ENCODE assay signal across 32 mouse cellular contexts in the genomic region with DNA sequence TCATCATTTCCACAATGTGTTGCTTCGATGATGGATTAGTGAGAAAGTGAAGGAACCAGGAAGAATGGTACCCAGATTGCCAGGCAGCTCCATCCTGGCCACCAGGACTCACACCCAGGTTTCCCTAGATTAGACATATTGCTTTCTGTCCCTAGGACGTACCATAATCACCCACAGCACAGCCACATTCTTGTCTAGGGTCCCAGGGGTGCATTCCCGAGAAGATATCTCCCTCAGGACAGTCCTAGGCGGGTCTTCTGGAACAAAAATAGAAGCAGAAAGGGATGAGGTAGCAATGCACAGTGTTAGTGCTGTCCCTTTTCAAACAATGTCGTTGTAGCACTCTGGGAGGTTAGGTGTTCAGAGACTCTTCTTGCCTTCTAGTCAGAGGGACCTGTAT.
"Had no signal": no experiment of that assay in that cellular context is flagged by ENCODE, and none has a peak within 500 bp of the region (broad histone marks: within the 10 kb centered on the region; RNA-seq: fewer than 3 reads in every experiment).

No protein-coding gene starts in this region.

- H3K27ac ChIP-seq: limb, embryonic 10.5 days; limb, embryonic 12.5 days; limb, embryonic 13.5 days; limb, embryonic 15.5 days; liver, embryonic 12.5 days; liver, embryonic 13.5 days; liver, embryonic 14.5 days; liver, embryonic 15.5 days; lung, embryonic 15.5 days; macrophage; midbrain, embryonic 10.5 days; midbrain, embryonic 12.5 days; midbrain, embryonic 13.5 days; midbrain, embryonic 15.5 days; neural tube, embryonic 12.5 days had no signal

- H3K4me1 ChIP-seq: limb, embryonic 12.5 days; liver, embryonic 15.5 days; lung, embryonic 15.5 days; midbrain, embryonic 10.5 days; midbrain, embryonic 12.5 days; midbrain, embryonic 13.5 days; midbrain, embryonic 15.5 days; neural tube, embryonic 12.5 days had no signal

- DNase-seq: left cerebral cortex, postnatal 4 days; liver; liver, embryonic 13.5 days; liver, postnatal 0 days; lung, adult 18-20 months; lung, adult 2 months; lung, embryonic 14.5 days; lung, postnatal 10 days; lung, postnatal 14 days; lung, postnatal 36 days; lung, postnatal 4 days; midbrain, embryonic 14.5 days had no signal

- H3K4me2 ChIP-seq: limb, embryonic 12.5 days; limb, embryonic 13.5 days; limb, embryonic 15.5 days; liver, embryonic 11.5 days; liver, embryonic 12.5 days; liver, embryonic 13.5 days; liver, embryonic 15.5 days; lung, embryonic 14.5 days; lung, embryonic 15.5 days; midbrain, embryonic 11.5 days; midbrain, embryonic 12.5 days; midbrain, embryonic 13.5 days; midbrain, embryonic 15.5 days; neural tube, embryonic 12.5 days had no signal

- H3K9me3 ChIP-seq: limb, embryonic 10.5 days; limb, embryonic 12.5 days; limb, embryonic 13.5 days; limb, embryonic 15.5 days; liver, embryonic 12.5 days; liver, embryonic 13.5 days; liver, embryonic 15.5 days; lung, embryonic 15.5 days; midbrain, embryonic 10.5 days; midbrain, embryonic 12.5 days; midbrain, embryonic 13.5 days; midbrain, embryonic 15.5 days; neural tube, embryonic 12.5 days had no signal

- H3K36me3 ChIP-seq: limb, embryonic 10.5 days; limb, embryonic 12.5 days; limb, embryonic 13.5 days; limb, embryonic 15.5 days; liver, embryonic 12.5 days; liver, embryonic 13.5 days; liver, embryonic 15.5 days; lung, embryonic 15.5 days; midbrain, embryonic 10.5 days; midbrain, embryonic 12.5 days; midbrain, embryonic 13.5 days; midbrain, embryonic 15.5 days; neural tube, embryonic 12.5 days had no signal

- H3K27me3 ChIP-seq: limb, embryonic 12.5 days; limb, embryonic 13.5 days; limb, embryonic 15.5 days; lung, embryonic 15.5 days; midbrain, embryonic 12.5 days; midbrain, embryonic 13.5 days; midbrain, embryonic 15.5 days; neural tube, embryonic 12.5 days had no signal

- ATAC-seq: liver, embryonic 12.5 days; lung, postnatal 0 days; midbrain, embryonic 13.5 days; midbrain, embryonic 15.5 days; midbrain, embryonic 16.5 days had no signal

- H3K9ac ChIP-seq: limb, embryonic 12.5 days; limb, embryonic 13.5 days; limb, embryonic 15.5 days; liver, embryonic 12.5 days; liver, embryonic 13.5 days; liver, embryonic 14.5 days; liver, embryonic 15.5 days; liver, postnatal 0 days; lung, embryonic 14.5 days; lung, embryonic 15.5 days; midbrain, embryonic 12.5 days; midbrain, embryonic 13.5 days; midbrain, embryonic 15.5 days; neural tube, embryonic 12.5 days had no signal

- H3K4me3 ChIP-seq: limb, embryonic 10.5 days; limb, embryonic 12.5 days; limb, embryonic 13.5 days; limb, embryonic 15.5 days; liver, embryonic 12.5 days; liver, embryonic 13.5 days; liver, embryonic 15.5 days; lung, embryonic 15.5 days; megakaryocyte, embryonic 14.5 days; midbrain, embryonic 10.5 days; midbrain, embryonic 12.5 days; midbrain, embryonic 13.5 days; midbrain, embryonic 15.5 days; myocyte; neural tube, embryonic 12.5 days had no signal
